Mouse (Mus musculus): Measurements from ENCODE around the gene Stambp. TPM values are rescaled to one million over a fixed set of nuclear protein-coding genes. Genes with fewer than 3 reads are reported as not detected.

The Stambp gene
- polyA plus RNA-seq (2014; fragmentation: Nextera tagmentation; extraction: Ambion mirVana): 20.9 and 24.5 TPM in 2 replicates

GRCm38 (mm10) chr6:83572671-83573070 lies at the start of gene Stambp:
TSS of gene Stambp (minus strand) at chr6:83572729.
- H3K9me3 ChIP-seq (replicated peaks; ENCODE audit: control insufficient read depth, low read length): no peaks in the 10 kb centered on the region
- ATAC-seq (replicated peaks; ENCODE audit: insufficient number of reproducible peaks, low FRiP score, low TSS enrichment, low read depth) (peak; percentile 76), DNase-seq (ENCODE audit: low spot score) (peak; percentile 17)
- WGBS: 1% methylated on average over 10 of the region's 11 CpGs
- H3K4me1 ChIP-seq (ENCODE audit: control insufficient read depth, insufficient read depth, low read length): peaks cover 4% of the 10 kb centered on the region; the same call in 1 of the 2 replicates
- H3K4me2 ChIP-seq (ENCODE audit: low read depth, low read length): peak within 1 kb of the TSS; percentile 82
- no peaks in the 10 kb centered on the region for H3K36me3 ChIP-seq (replicated peaks; ENCODE audit: control insufficient read depth, insufficient read depth, low read depth, low read length)
- H3K27ac ChIP-seq (replicated peaks; ENCODE audit: low read depth, low read length): no peak within 1 kb of the TSS
- peak within 1 kb of the TSS; percentile 84 for H3K4me3 ChIP-seq (ENCODE audit: low read depth, low read length)
- H3K9ac ChIP-seq (replicated peaks; ENCODE audit: low read length): peak within 1 kb of the TSS; percentile 67
- no peaks in the 10 kb centered on the region for H3K27me3 ChIP-seq (ENCODE audit: control insufficient read depth, insufficient read depth, low read length)

GRCm38 (mm10) chr6:83619955-83620354 lies 47.4 kb upstream of the Stambp start:
- Histone ChIP-seq H3K9me3 (replicated peaks; ENCODE audit: control insufficient read depth, low read length) (no peaks in the 10 kb centered on the region), H3K4me1 (ENCODE audit: control insufficient read depth, insufficient read depth, low read length) (no peaks in the 10 kb centered on the region), H3K27me3 (ENCODE audit: control insufficient read depth, insufficient read depth, low read length) (no peaks in the 10 kb centered on the region), H3K27ac (replicated peaks; ENCODE audit: low read depth, low read length) (no peak overlapping the region), H3K4me2 (ENCODE audit: low read depth, low read length) (no peak overlapping the region), H3K4me3 (ENCODE audit: low read depth, low read length) (no peak overlapping the region), H3K36me3 (replicated peaks; ENCODE audit: control insufficient read depth, insufficient read depth, low read depth, low read length) (no peaks in the 10 kb centered on the region), H3K9ac (replicated peaks; ENCODE audit: low read length) (no peak overlapping the region)
- WGBS: 39% methylated on average over 9 of the region's 9 CpGs
- ATAC-seq (replicated peaks; ENCODE audit: insufficient number of reproducible peaks, low FRiP score, low TSS enrichment, low read depth) (no peak), DNase-seq (ENCODE audit: low spot score) (peak; percentile 68)

GRCm38 (mm10) chr6:83617581-83618335 lies 45.2 kb upstream of the Stambp start:
- Histone ChIP-seq H3K4me3 (ENCODE audit: low read depth, low read length) (no peak overlapping the region), H3K27me3 (ENCODE audit: control insufficient read depth, insufficient read depth, low read length) (no peaks in the 10 kb centered on the region), H3K9ac (replicated peaks; ENCODE audit: low read length) (no peak overlapping the region), H3K36me3 (replicated peaks; ENCODE audit: control insufficient read depth, insufficient read depth, low read depth, low read length) (no peaks in the 10 kb centered on the region), H3K4me2 (ENCODE audit: low read depth, low read length) (no peak overlapping the region), H3K4me1 (ENCODE audit: control insufficient read depth, insufficient read depth, low read length) (no peaks in the 10 kb centered on the region), H3K27ac (replicated peaks; ENCODE audit: low read depth, low read length) (no peak overlapping the region), H3K9me3 (replicated peaks; ENCODE audit: control insufficient read depth, low read length) (no peaks in the 10 kb centered on the region)
- 84% methylated on average over 15 of the region's 15 CpGs for WGBS
- no peak for DNase-seq (ENCODE audit: low spot score)
- no peak for ATAC-seq (replicated peaks; ENCODE audit: insufficient number of reproducible peaks, low FRiP score, low TSS enrichment, low read depth)

GRCm38 (mm10) chr6:83616512-83616911 lies 44.0 kb upstream of the Stambp start:
- WGBS: 77% methylated on average over 5 of the region's 5 CpGs
- no peak overlapping the region for H3K9ac ChIP-seq (replicated peaks; ENCODE audit: low read length)
- ATAC-seq (replicated peaks; ENCODE audit: insufficient number of reproducible peaks, low FRiP score, low TSS enrichment, low read depth) (no peak), DNase-seq (ENCODE audit: low spot score) (no peak)
- H3K4me1 ChIP-seq (ENCODE audit: control insufficient read depth, insufficient read depth, low read length): no peaks in the 10 kb centered on the region
- H3K4me2 ChIP-seq (ENCODE audit: low read depth, low read length): no peak overlapping the region
- no peaks in the 10 kb centered on the region for H3K36me3 ChIP-seq (replicated peaks; ENCODE audit: control insufficient read depth, insufficient read depth, low read depth, low read length)
- no peak overlapping the region for H3K4me3 ChIP-seq (ENCODE audit: low read depth, low read length)
- no peak overlapping the region for H3K27ac ChIP-seq (replicated peaks; ENCODE audit: low read depth, low read length)
- no peaks in the 10 kb centered on the region for H3K27me3 ChIP-seq (ENCODE audit: control insufficient read depth, insufficient read depth, low read length)
- H3K9me3 ChIP-seq (replicated peaks; ENCODE audit: control insufficient read depth, low read length): no peaks in the 10 kb centered on the region

- H3K9ac ChIP-seq (replicated peaks; ENCODE audit: low read length): no peak overlapping the region
- no peaks in the 10 kb centered on the region for H3K4me1 ChIP-seq (ENCODE audit: control insufficient read depth, insufficient read depth, low read length)
- no peaks in the 10 kb centered on the region for H3K36me3 ChIP-seq (replicated peaks; ENCODE audit: control insufficient read depth, insufficient read depth, low read depth, low read length)
- H3K4me3 ChIP-seq (ENCODE audit: low read depth, low read length): no peak overlapping the region
- no peak overlapping the region for H3K27ac ChIP-seq (replicated peaks; ENCODE audit: low read depth, low read length)
- H3K27me3 ChIP-seq (ENCODE audit: control insufficient read depth, insufficient read depth, low read length): no peaks in the 10 kb centered on the region
- no peaks in the 10 kb centered on the region for H3K9me3 ChIP-seq (replicated peaks; ENCODE audit: control insufficient read depth, low read length)
- ATAC-seq (replicated peaks; ENCODE audit: insufficient number of reproducible peaks, low FRiP score, low TSS enrichment, low read depth) (no peak), DNase-seq (ENCODE audit: low spot score) (no peak)
- WGBS: 79% methylated on average over 4 of the region's 4 CpGs
- no peak overlapping the region for H3K4me2 ChIP-seq (ENCODE audit: low read depth, low read length)
Measured at GRCm38 (mm10) chr6:83614469-83614868, 41.9 kb upstream of the Stambp start.

- no peak for DNase-seq (ENCODE audit: low spot score)
- H3K4me2 ChIP-seq (ENCODE audit: low read depth, low read length): no peak overlapping the region
- 86% methylated on average over 1 of the region's 1 CpGs for WGBS
Measured at GRCm38 (mm10) chr6:83612976-83613375, 40.4 kb upstream of the Stambp start.

GRCm38 (mm10) chr6:83599636-83600174 lies 27.2 kb upstream of the Stambp start:
- DNase-seq (ENCODE audit: low spot score) (no peak), ATAC-seq (replicated peaks; ENCODE audit: insufficient number of reproducible peaks, low FRiP score, low TSS enrichment, low read depth) (no peak)
- Histone ChIP-seq H3K27ac (replicated peaks; ENCODE audit: low read depth, low read length) (no peak overlapping the region), H3K4me2 (ENCODE audit: low read depth, low read length) (no peak overlapping the region), H3K36me3 (replicated peaks; ENCODE audit: control insufficient read depth, insufficient read depth, low read depth, low read length) (no peaks in the 10 kb centered on the region), H3K4me3 (ENCODE audit: low read depth, low read length) (no peak overlapping the region), H3K9ac (replicated peaks; ENCODE audit: low read length) (no peak overlapping the region), H3K9me3 (replicated peaks; ENCODE audit: control insufficient read depth, low read length) (no peaks in the 10 kb centered on the region), H3K27me3 (ENCODE audit: control insufficient read depth, insufficient read depth, low read length) (no peaks in the 10 kb centered on the region), H3K4me1 (ENCODE audit: control insufficient read depth, insufficient read depth, low read length) (no peaks in the 10 kb centered on the region)
- 84% methylated on average over 6 of the region's 6 CpGs for WGBS

More at GRCm38 (mm10) chr6:83612976-83613375, 40.4 kb upstream of the Stambp start:
- no peak overlapping the region for H3K4me3 ChIP-seq (ENCODE audit: low read depth, low read length)
- H3K27me3 ChIP-seq (ENCODE audit: control insufficient read depth, insufficient read depth, low read length): no peaks in the 10 kb centered on the region
- H3K27ac ChIP-seq (replicated peaks; ENCODE audit: low read depth, low read length): no peak overlapping the region
- no peaks in the 10 kb centered on the region for H3K9me3 ChIP-seq (replicated peaks; ENCODE audit: control insufficient read depth, low read length)
- no peaks in the 10 kb centered on the region for H3K36me3 ChIP-seq (replicated peaks; ENCODE audit: control insufficient read depth, insufficient read depth, low read depth, low read length)
- H3K9ac ChIP-seq (replicated peaks; ENCODE audit: low read length): no peak overlapping the region
- no peak for ATAC-seq (replicated peaks; ENCODE audit: insufficient number of reproducible peaks, low FRiP score, low TSS enrichment, low read depth)
- H3K4me1 ChIP-seq (ENCODE audit: control insufficient read depth, insufficient read depth, low read length): no peaks in the 10 kb centered on the region

- H3K9ac ChIP-seq (replicated peaks; ENCODE audit: low read length): peak overlapping the region; percentile 46
- H3K36me3 ChIP-seq (replicated peaks; ENCODE audit: control insufficient read depth, insufficient read depth, low read depth, low read length): no peaks in the 10 kb centered on the region
- H3K27me3 ChIP-seq (ENCODE audit: control insufficient read depth, insufficient read depth, low read length): no peaks in the 10 kb centered on the region
- peak; percentile 76; the same call in 1 of the 2 replicates for ATAC-seq (replicated peaks; ENCODE audit: insufficient number of reproducible peaks, low FRiP score, low TSS enrichment, low read depth)
- no peak for DNase-seq (ENCODE audit: low spot score)
- H3K27ac ChIP-seq (replicated peaks; ENCODE audit: low read depth, low read length): no peak overlapping the region
- no peaks in the 10 kb centered on the region for H3K4me1 ChIP-seq (ENCODE audit: control insufficient read depth, insufficient read depth, low read length)
- H3K9me3 ChIP-seq (replicated peaks; ENCODE audit: control insufficient read depth, low read length): no peaks in the 10 kb centered on the region
- H3K4me2 ChIP-seq (ENCODE audit: low read depth, low read length): peak overlapping the region; percentile 56
- 34% methylated on average over 24 of the region's 24 CpGs for WGBS
- H3K4me3 ChIP-seq (ENCODE audit: low read depth, low read length): peak overlapping the region; percentile 31
Measured at GRCm38 (mm10) chr6:83599060-83599550, 26.6 kb upstream of the Stambp start.

Measured in embryonic facial prominence, embryonic 11.5 days (tissue).